Mouse (Mus musculus): Measurements from ENCODE around the gene Mboat1.

Gene Mboat1

GRCm38 (mm10) chr13:30251431-30251830 lies 115.1 kb downstream of the Mboat1 start:
- no peak for DNase-seq (ENCODE audit: low spot score)

- no peak for DNase-seq (ENCODE audit: low spot score)
Measured at GRCm38 (mm10) chr13:30252692-30253091, 116.4 kb downstream of the Mboat1 start.

- no peak for DNase-seq (ENCODE audit: low spot score)
Measured at GRCm38 (mm10) chr13:30253636-30254264, 117.5 kb downstream of the Mboat1 start.

GRCm38 (mm10) chr13:30254421-30254820 lies 118.1 kb downstream of the Mboat1 start:
- no peak for DNase-seq (ENCODE audit: low spot score)

- no peak for DNase-seq (ENCODE audit: low spot score)
Measured at GRCm38 (mm10) chr13:30258802-30259201, 122.5 kb downstream of the Mboat1 start.

GRCm38 (mm10) chr13:30259326-30259725 lies 123.0 kb downstream of the Mboat1 start:
- no peak for DNase-seq (ENCODE audit: low spot score)

GRCm38 (mm10) chr13:30259912-30260560 lies 123.7 kb downstream of the Mboat1 start:
- DNase-seq (ENCODE audit: low spot score): peak; percentile 55

GRCm38 (mm10) chr13:30263681-30264080 lies 127.4 kb downstream of the Mboat1 start:
- no peak for DNase-seq (ENCODE audit: low spot score)

GRCm38 (mm10) chr13:30264303-30264702 lies 128.0 kb downstream of the Mboat1 start:
- DNase-seq (ENCODE audit: low spot score): no peak

GRCm38 (mm10) chr13:30264765-30265164 lies 128.5 kb downstream of the Mboat1 start:
- DNase-seq (ENCODE audit: low spot score): no peak

GRCm38 (mm10) chr13:30266036-30266435 lies 129.7 kb downstream of the Mboat1 start:
- DNase-seq (ENCODE audit: low spot score): no peak

- DNase-seq (ENCODE audit: low spot score): no peak
Measured at GRCm38 (mm10) chr13:30272040-30272686, 135.9 kb downstream of the Mboat1 start.
